Mouse (Mus musculus) kidney, adult 2 months (tissue): ENCODE measurements around the gene Glis3.

Experiments used
- CTCF ChIP-seq: fragments of 200-500 bp; conservative IDR thresholded peaks from 2 replicates; pipeline ENCODE4 v1.5.1; 2011; ENCODE audit warnings: low read depth, mild to moderate bottlenecking, control low read depth, low read length, moderate library complexity, mixed read lengths; ENCODE audit not compliant: insufficient read depth, insufficient read length
- POLR2A ChIP-seq: fragments of 200-500 bp; IDR thresholded peaks from one replicate; pipeline ENCODE4 v1.6.1; 2011; ENCODE audit warnings: low read depth, low read length, control low read depth

DNA sequence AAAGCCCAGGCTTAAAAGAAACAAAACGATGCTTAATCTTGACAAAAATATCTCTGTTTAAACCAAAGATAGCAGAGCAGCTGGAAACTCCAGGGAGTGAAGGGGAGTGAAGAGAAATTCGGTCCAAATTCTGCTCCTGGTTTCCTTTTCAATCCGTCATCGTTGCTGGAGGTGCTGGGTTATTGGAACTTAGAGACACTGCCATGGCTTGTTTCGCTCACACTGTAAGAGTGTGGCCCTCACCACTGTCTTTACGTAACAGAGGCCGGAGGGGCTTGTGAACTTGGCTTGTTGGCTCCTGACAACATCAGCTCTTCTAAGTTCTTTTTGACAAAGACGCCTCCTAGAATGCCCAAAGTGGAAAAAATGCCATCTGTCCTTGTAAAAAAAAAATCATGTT lies 99.4 kb downstream of the Glis3 start:
- no peak for TF ChIP-seq CTCF
- no peak for TF ChIP-seq POLR2A
